Mouse (Mus musculus) heart, adult 8-10 months (tissue): Measurements from ENCODE around the gene Aldh4a1. TPM values are rescaled to one million over a fixed set of nuclear protein-coding genes. Genes with fewer than 3 reads are reported as not detected.

ENCODE experiments used
- DNase-seq: peaks from one replicate; pipeline ENCODE4 v3.0.0; 2022; ENCODE audit warnings: low spot score
- microRNA-seq: library from miRNA; unstranded; fragments of <30 nt; microRNA quantifications from one replicate; pipeline ENCODE4 v1.2.0, GENCODE M21; 2022
- total RNA-seq, 4 experiments: library from RNA; stranded (reverse); gene quantifications; 2 replicates each; pipeline ENCODE4 v1.2.4; 2022

Gene Aldh4a1
- total RNA-seq, 4 experiments from 2014 or later, result 96.8 to 104 (median 101) TPM

- DNase-seq, result peak; percentile 13
Measured at GRCm38 (mm10) chr4:139669847-139670246, 47.2 kb downstream of the Aldh4a1 start.

- no peak for DNase-seq
Measured at GRCm38 (mm10) chr4:139675696-139676095, 53.0 kb downstream of the Aldh4a1 start.

- DNase-seq, result no peak
Measured at GRCm38 (mm10) chr4:139683728-139684638, 61.3 kb downstream of the Aldh4a1 start.

- peak; percentile 22 for DNase-seq
Measured at GRCm38 (mm10) chr4:139684639-139685017, 62.0 kb downstream of the Aldh4a1 start.

- DNase-seq, result no peak
Measured at GRCm38 (mm10) chr4:139688058-139688457, 65.4 kb downstream of the Aldh4a1 start.

GRCm38 (mm10) chr4:139689627-139690269 is 67.1 kb downstream of the Aldh4a1 start:
- no peak for DNase-seq

- DNase-seq, result no peak
Measured at GRCm38 (mm10) chr4:139693315-139693714, 70.6 kb downstream of the Aldh4a1 start.

GRCm38 (mm10) chr4:139697755-139698154 is 75.1 kb downstream of the Aldh4a1 start:
- no peak for DNase-seq

- no peak for DNase-seq
Measured at GRCm38 (mm10) chr4:139698602-139699001, 75.9 kb downstream of the Aldh4a1 start.

Small RNA genes lying within 50 kb of the gene (microRNA-seq; reads per million reads assigned to microRNA genes)
- gene Gm25571, result not detected
- not detected for gene Mir7020

Other genes starting within 250 kb of the Aldh4a1 start
- gene Iffo2, start 92.3 kb upstream of the Aldh4a1 start, total RNA-seq, result 1 to 10 TPM; 3.5 to 4.4 (median 4.2) TPM
- gene Gm21969, start 19.7 kb upstream of the Aldh4a1 start, total RNA-seq, result not detected
- not detected for gene Tas1r2, start 30.7 kb downstream of the Aldh4a1 start, total RNA-seq
- gene Pax7, start 210.7 kb downstream of the Aldh4a1 start, total RNA-seq, result not detected